Mouse (Mus musculus): ENCODE measurements around the gene Mov10. TPM values are rescaled to one million over a fixed set of nuclear protein-coding genes. Genes with fewer than 3 reads are reported as not detected.

Mov10 gene
- total and polyA plus RNA-seq, 2 experiments from 2014 or later: 8.9 to 11.6 TPM

DNA sequence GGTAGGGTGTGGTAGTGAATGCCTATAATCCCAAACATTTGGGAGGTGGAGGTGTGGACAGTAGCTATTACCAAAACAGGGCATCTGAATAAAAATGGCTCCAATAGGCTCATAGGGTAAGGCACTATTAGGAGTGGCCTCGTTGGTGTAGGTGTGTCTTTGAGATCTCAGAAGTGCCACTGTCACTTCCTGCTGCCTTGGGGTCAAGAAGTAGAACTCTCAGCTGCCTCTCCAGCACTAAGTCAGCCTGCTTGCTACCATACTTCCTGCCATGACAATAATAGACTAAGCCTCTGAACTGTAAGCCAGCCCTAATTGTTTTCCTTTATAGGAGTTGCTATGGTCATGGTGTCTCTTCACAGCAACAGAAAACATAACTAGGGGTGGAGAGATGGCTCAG lies 37.7 kb upstream of the Mov10 start:
- Histone ChIP-seq H3K4me1 (ENCODE audit: insufficient read depth, low read length) (no peaks in the 10 kb centered on the region), H3K27me3 (ENCODE audit: insufficient read depth, low read length) (no peaks in the 10 kb centered on the region), H3K4me2 (ENCODE audit: low read depth, low read length) (no peak overlapping the region), H3K36me3 (ENCODE audit: insufficient read depth, low read length) (no peaks in the 10 kb centered on the region), H3K4me3 (ENCODE audit: low read length) (no peak overlapping the region), H3K9me3 (ENCODE audit: low read length) (no peaks in the 10 kb centered on the region), H3K9ac (replicated peaks; ENCODE audit: low read length) (no peak overlapping the region), H3K27ac (no peak overlapping the region)
- no peak for TF ChIP-seq CTCF (IDR thresholded peaks at IDR 0.05; ENCODE audit: low read depth)
- ATAC-seq (no peak), DNase-seq (ENCODE audit: low spot score) (no peak)
- WGBS: 100% methylated on average over 1 of the region's 1 CpGs

DNA sequence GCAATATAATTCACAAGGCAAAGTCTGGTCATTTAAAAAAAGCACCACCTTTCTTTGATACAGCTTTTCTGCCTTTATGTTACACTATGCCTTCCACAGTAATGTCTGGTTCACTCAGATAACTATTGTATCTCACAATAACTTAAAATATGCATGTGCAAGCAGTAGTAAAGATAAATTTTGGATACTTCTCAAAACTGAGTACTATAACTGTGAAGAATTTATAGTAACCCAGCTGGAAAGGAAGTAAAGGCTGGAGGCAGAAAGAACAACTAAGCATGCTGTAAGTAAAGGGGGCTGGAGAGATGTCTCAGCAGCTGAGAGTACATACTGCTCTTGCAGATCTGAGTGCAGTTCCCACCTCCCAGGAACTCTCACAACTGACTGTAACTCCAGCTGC lies 36.5 kb upstream of the Mov10 start:
- Histone ChIP-seq H3K27me3 (ENCODE audit: insufficient read depth, low read length) (no peaks in the 10 kb centered on the region), H3K4me3 (ENCODE audit: low read length) (no peak overlapping the region), H3K36me3 (ENCODE audit: insufficient read depth, low read length) (no peaks in the 10 kb centered on the region), H3K4me1 (ENCODE audit: insufficient read depth, low read length) (no peaks in the 10 kb centered on the region), H3K9ac (replicated peaks; ENCODE audit: low read length) (no peak overlapping the region), H3K4me2 (ENCODE audit: low read depth, low read length) (no peak overlapping the region), H3K27ac (no peak overlapping the region), H3K9me3 (ENCODE audit: low read length) (no peaks in the 10 kb centered on the region)
- ATAC-seq (no peak), DNase-seq (ENCODE audit: low spot score) (no peak)
- no peak for TF ChIP-seq CTCF (IDR thresholded peaks at IDR 0.05; ENCODE audit: low read depth)

DNA sequence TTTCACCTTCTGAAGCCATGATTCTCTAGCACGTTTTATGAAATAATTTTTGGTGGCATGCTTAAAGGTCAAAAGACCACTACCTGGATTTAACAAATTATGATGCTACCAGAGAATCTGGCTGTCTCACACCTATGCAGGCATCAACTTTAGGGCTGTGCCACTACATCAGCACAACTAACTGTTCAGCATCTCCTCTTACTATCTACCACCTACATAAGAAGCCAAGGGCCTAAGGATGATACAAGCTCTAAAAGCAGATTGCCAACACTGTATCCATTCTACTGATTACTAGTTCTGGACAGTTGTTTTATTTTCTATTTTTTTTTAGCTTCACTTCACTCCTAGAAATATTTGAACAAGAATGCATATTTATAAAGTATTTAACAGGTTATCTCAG lies 36.1 kb upstream of the Mov10 start:
- no peak overlapping the region for H3K4me3 ChIP-seq (ENCODE audit: low read length)
- DNase-seq (ENCODE audit: low spot score): no peak
- H3K27ac ChIP-seq: no peak overlapping the region
- no peaks in the 10 kb centered on the region for H3K36me3 ChIP-seq (ENCODE audit: insufficient read depth, low read length)
- no peak overlapping the region for H3K9ac ChIP-seq (replicated peaks; ENCODE audit: low read length)
- TF ChIP-seq CTCF (IDR thresholded peaks at IDR 0.05; ENCODE audit: low read depth): no peak
- H3K27me3 ChIP-seq (ENCODE audit: insufficient read depth, low read length): no peaks in the 10 kb centered on the region
- ATAC-seq: no peak
- WGBS: 82% methylated on average over 1 of the region's 1 CpGs
- no peaks in the 10 kb centered on the region for H3K9me3 ChIP-seq (ENCODE audit: low read length)
- no peaks in the 10 kb centered on the region for H3K4me1 ChIP-seq (ENCODE audit: insufficient read depth, low read length)
- no peak overlapping the region for H3K4me2 ChIP-seq (ENCODE audit: low read depth, low read length)

DNA sequence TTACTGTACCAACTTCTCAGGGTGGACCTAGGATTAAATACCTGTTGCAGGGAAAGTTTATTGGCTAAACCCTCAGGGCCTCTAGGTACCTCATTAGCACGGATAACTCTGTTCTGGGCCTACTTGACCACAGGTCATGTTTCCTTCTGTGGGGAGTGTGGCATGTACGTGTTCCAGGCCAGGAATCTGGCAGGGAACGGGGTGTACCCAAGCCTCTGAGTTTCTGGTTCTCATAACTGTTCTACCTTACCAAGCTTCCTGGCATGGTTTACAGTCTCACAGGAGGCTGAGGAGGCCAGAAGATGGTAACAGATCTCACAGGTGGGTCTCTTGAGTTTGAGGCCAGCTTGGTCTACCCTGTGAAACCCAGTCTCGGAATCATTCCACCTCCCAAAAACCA lies 28.2 kb upstream of the Mov10 start:
- no peaks in the 10 kb centered on the region for H3K27me3 ChIP-seq (ENCODE audit: insufficient read depth, low read length)
- DNase-seq (ENCODE audit: low spot score) (no peak), ATAC-seq (no peak)
- H3K27ac ChIP-seq: no peak overlapping the region
- no peaks in the 10 kb centered on the region for H3K4me1 ChIP-seq (ENCODE audit: insufficient read depth, low read length)
- 93% methylated on average over 4 of the region's 4 CpGs for WGBS
- H3K4me3 ChIP-seq (ENCODE audit: low read length): no peak overlapping the region
- H3K9me3 ChIP-seq (ENCODE audit: low read length): no peaks in the 10 kb centered on the region
- no peak for TF ChIP-seq CTCF (IDR thresholded peaks at IDR 0.05; ENCODE audit: low read depth)
- H3K9ac ChIP-seq (replicated peaks; ENCODE audit: low read length): no peak overlapping the region
- no peak overlapping the region for H3K4me2 ChIP-seq (ENCODE audit: low read depth, low read length)
- H3K36me3 ChIP-seq (ENCODE audit: insufficient read depth, low read length): peaks cover 20% of the 10 kb centered on the region; the same call in 1 of the 2 replicates

DNA sequence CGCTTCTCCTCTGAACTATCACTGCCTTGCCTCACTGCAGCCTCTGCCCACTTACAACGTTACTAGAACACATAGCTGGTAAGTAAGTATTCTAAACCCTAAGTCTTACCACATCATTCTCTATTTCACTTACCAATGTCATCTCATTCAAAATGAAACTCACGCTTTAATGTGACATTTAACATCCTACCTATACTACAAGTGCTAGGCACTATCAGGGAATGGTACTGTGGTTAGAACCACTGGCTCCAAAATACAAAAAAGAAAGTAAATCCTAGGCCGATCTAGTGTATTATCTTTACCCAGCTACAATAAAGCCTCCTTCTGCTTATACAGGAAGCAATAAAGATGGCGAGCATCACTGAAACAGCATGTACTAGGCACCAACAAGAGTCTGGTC lies 22.7 kb upstream of the Mov10 start:
- Histone ChIP-seq H3K9ac (replicated peaks; ENCODE audit: low read length) (no peak overlapping the region), H3K4me1 (ENCODE audit: insufficient read depth, low read length) (no peaks in the 10 kb centered on the region), H3K9me3 (ENCODE audit: low read length) (no peaks in the 10 kb centered on the region), H3K4me2 (ENCODE audit: low read depth, low read length) (no peak overlapping the region), H3K27ac (no peak overlapping the region), H3K36me3 (ENCODE audit: insufficient read depth, low read length) (peaks cover 30% of the 10 kb centered on the region; the same call in 1 of the 2 replicates), H3K4me3 (ENCODE audit: low read length) (no peak overlapping the region), H3K27me3 (ENCODE audit: insufficient read depth, low read length) (no peaks in the 10 kb centered on the region)
- ATAC-seq: no peak
- TF ChIP-seq CTCF (IDR thresholded peaks at IDR 0.05; ENCODE audit: low read depth): no peak
- DNase-seq (ENCODE audit: low spot score): no peak
- 97% methylated on average over 5 of the region's 5 CpGs for WGBS

DNA sequence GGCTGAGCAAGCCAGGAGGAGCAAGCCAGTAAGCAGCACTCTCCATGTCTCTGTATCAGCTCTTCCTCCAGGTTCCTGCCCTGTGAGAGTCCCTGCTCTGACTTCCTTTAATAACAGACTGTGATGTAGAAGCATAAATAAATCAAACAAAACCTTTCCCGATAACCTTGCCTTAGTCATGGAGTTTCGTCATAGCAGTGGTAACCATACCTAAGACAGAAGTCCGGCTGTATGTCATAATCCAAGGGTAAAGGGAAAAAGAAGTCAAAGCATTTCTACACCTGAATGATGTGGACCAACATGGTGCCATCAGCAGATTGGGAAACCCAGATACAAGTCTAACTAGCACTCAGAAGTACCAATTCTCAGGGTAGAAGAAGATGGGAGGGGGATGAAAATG lies 17.4 kb upstream of the Mov10 start:
- Histone ChIP-seq H3K27me3 (ENCODE audit: insufficient read depth, low read length) (no peaks in the 10 kb centered on the region), H3K4me1 (ENCODE audit: insufficient read depth, low read length) (no peaks in the 10 kb centered on the region), H3K4me2 (ENCODE audit: low read depth, low read length) (no peak overlapping the region), H3K9me3 (ENCODE audit: low read length) (no peaks in the 10 kb centered on the region), H3K36me3 (ENCODE audit: insufficient read depth, low read length) (peaks cover 25% of the 10 kb centered on the region), H3K27ac (no peak overlapping the region), H3K9ac (replicated peaks; ENCODE audit: low read length) (no peak overlapping the region), H3K4me3 (ENCODE audit: low read length) (no peak overlapping the region)
- 95% methylated on average over 3 of the region's 3 CpGs for WGBS
- DNase-seq (ENCODE audit: low spot score) (no peak), ATAC-seq (no peak)
- TF ChIP-seq CTCF (IDR thresholded peaks at IDR 0.05; ENCODE audit: low read depth): no peak

DNA sequence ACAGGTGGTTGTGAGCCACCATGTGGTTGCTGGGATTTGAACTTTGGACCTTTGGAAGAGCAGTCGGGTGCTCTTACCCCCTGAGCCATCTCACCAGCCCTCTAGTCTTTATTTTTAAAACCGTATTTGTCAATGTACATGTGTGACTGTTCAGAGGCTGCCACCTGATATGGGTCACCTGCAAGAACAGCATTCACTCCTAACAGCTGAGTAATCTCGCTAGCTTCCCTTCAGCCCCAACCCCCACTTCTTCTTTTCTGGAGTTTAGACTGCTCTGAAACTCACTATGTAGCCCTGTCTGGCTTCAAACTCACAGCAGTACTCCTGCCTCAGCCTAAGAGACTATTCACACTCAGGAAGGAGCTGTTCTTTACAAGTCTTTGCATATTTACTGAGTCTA lies 4.0 kb upstream of the Mov10 start:
- no peak for TF ChIP-seq CTCF (IDR thresholded peaks at IDR 0.05; ENCODE audit: low read depth)

More for the DNA sequence above, 4.0 kb upstream of the Mov10 start:
- no peak overlapping the region for H3K4me3 ChIP-seq (ENCODE audit: low read length)
- H3K27ac ChIP-seq: no peak overlapping the region
- 83% methylated on average over 3 of the region's 3 CpGs for WGBS
- H3K9me3 ChIP-seq (ENCODE audit: low read length): no peaks in the 10 kb centered on the region
- H3K27me3 ChIP-seq (ENCODE audit: insufficient read depth, low read length): no peaks in the 10 kb centered on the region
- no peaks in the 10 kb centered on the region for H3K4me1 ChIP-seq (ENCODE audit: insufficient read depth, low read length)
- ATAC-seq (no peak), DNase-seq (ENCODE audit: low spot score) (no peak)
- peaks cover 7% of the 10 kb centered on the region; the same call in 1 of the 2 replicates for H3K36me3 ChIP-seq (ENCODE audit: insufficient read depth, low read length)
- no peak overlapping the region for H3K9ac ChIP-seq (replicated peaks; ENCODE audit: low read length)
- no peak overlapping the region for H3K4me2 ChIP-seq (ENCODE audit: low read depth, low read length)

Measured in hindbrain, postnatal 0 days (tissue).